Mouse (Mus musculus): ENCODE measurements around the gene Pdf. TPM values are rescaled to one million over a fixed set of nuclear protein-coding genes. Genes with fewer than 3 reads are reported as not detected.
"Not testable (repeated sequence)": the region's sequence is repeated elsewhere in the genome, so short reads cannot be mapped to it uniquely, and the experiment has no call there.

Pdf gene
- polyA plus RNA-seq, 2 experiments = 8.4 to 11.8 TPM

DNA sequence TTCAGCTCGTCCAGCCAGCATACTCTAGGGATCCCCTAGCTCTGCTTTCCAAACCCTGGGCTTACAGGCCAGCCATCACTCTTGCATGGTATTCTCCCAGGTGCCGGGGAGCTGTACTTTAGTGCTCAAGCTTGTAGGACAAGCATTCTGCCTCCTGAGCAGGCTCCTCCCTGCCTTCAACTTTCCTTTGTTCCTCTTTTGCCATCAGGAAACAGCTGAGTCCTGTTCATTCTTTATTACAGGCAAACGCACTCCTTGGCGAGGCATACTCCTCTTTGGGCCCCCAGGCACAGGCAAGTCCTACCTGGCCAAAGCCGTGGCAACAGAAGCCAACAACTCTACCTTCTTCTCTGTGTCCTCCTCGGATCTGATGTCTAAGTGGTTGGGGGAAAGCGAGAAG is 7.8 kb downstream of the Pdf start:
- Histone ChIP-seq H3K36me3 (replicated peaks; ENCODE audit: control insufficient read depth, insufficient read depth, low read depth) (peaks cover 43% of the 10 kb centered on the region), H3K27ac (no peak overlapping the region), H3K4me3 (ENCODE audit: insufficient read depth in 1 of 2, low read depth in 2 of 2, low read length in 2 of 2) (no peak overlapping the region), H3K4me2 (ENCODE audit: low read depth) (no peak overlapping the region), H3K4me1 (replicated peaks; ENCODE audit: control insufficient read depth in 2 of 2, insufficient read depth in 2 of 2, low read length in 1 of 2) (no peaks in the 10 kb centered on the region), H3K27me3 (ENCODE audit: control insufficient read depth, insufficient read depth, low read length) (no peaks in the 10 kb centered on the region), H3K9me3 (ENCODE audit: control insufficient read depth, low read length) (no peaks in the 10 kb centered on the region), H3K9ac (replicated peaks) (no peak overlapping the region)
- no peak for TF ChIP-seq CTCF (IDR thresholded peaks at IDR 0.05; ENCODE audit: low read depth)
- TF ChIP-seq EP300 (IDR thresholded peaks at IDR 0.05; ENCODE audit: low read depth) = no peak
- WGBS (ENCODE audit: insufficient replicate concordance) = 59% methylated on average over 7 of the region's 7 CpGs
- ATAC-seq (ENCODE audit: insufficient read depth) (no peak), DNase-seq (ENCODE audit: low read depth in 3 of 3, low spot score in 3 of 3) (no peak)

GRCm38 (mm10) chr8:107036626-107037025 is 11.8 kb downstream of the Pdf start:
- H3K9me3 ChIP-seq (ENCODE audit: control insufficient read depth, low read length) = no peaks in the 10 kb centered on the region
- H3K27me3 ChIP-seq (ENCODE audit: control insufficient read depth, insufficient read depth, low read length) = no peaks in the 10 kb centered on the region
- no peak for TF ChIP-seq EP300 (IDR thresholded peaks at IDR 0.05; ENCODE audit: low read depth)
- no peak for TF ChIP-seq CTCF (IDR thresholded peaks at IDR 0.05; ENCODE audit: low read depth)
- H3K9ac ChIP-seq (replicated peaks) = no peak overlapping the region
- peaks cover 5% of the 10 kb centered on the region for H3K36me3 ChIP-seq (replicated peaks; ENCODE audit: control insufficient read depth, insufficient read depth, low read depth)
- peaks cover 10 to 11% of the 10 kb centered on the region in 2 experiments for H3K4me1 ChIP-seq (replicated peaks; ENCODE audit: control insufficient read depth in 2 of 2, insufficient read depth in 2 of 2, low read length in 1 of 2)
- WGBS (ENCODE audit: insufficient replicate concordance) = 73% methylated on average over 8 of the region's 8 CpGs
- DNase-seq (ENCODE audit: low read depth in 3 of 3, low spot score in 3 of 3) (no peak), ATAC-seq (ENCODE audit: insufficient read depth) (no peak)
- no peak overlapping the region for H3K4me3 ChIP-seq (ENCODE audit: insufficient read depth in 1 of 2, low read depth in 2 of 2, low read length in 2 of 2)
- no peak overlapping the region for H3K4me2 ChIP-seq (ENCODE audit: low read depth)
- H3K27ac ChIP-seq = no peak overlapping the region

GRCm38 (mm10) chr8:107035641-107036040 is 12.8 kb downstream of the Pdf start:
- Histone ChIP-seq H3K9me3 (ENCODE audit: control insufficient read depth, low read length) (no peaks in the 10 kb centered on the region), H3K27me3 (ENCODE audit: control insufficient read depth, insufficient read depth, low read length) (no peaks in the 10 kb centered on the region), H3K36me3 (replicated peaks; ENCODE audit: control insufficient read depth, insufficient read depth, low read depth) (peaks cover 5% of the 10 kb centered on the region), H3K4me2 (ENCODE audit: low read depth) (no peak overlapping the region), H3K4me3 (ENCODE audit: insufficient read depth in 1 of 2, low read depth in 2 of 2, low read length in 2 of 2) (no peak overlapping the region), H3K27ac (no peak overlapping the region), H3K9ac (replicated peaks) (no peak overlapping the region), H3K4me1 (replicated peaks; ENCODE audit: control insufficient read depth in 2 of 2, insufficient read depth in 2 of 2, low read length in 1 of 2) (peaks cover 10 to 11% of the 10 kb centered on the region in 2 experiments)
- 74% methylated on average over 3 of the region's 3 CpGs for WGBS (ENCODE audit: insufficient replicate concordance)
- DNase-seq (ENCODE audit: low read depth in 3 of 3, low spot score in 3 of 3) (no peak), ATAC-seq (ENCODE audit: insufficient read depth) (no peak)
- TF ChIP-seq EP300 (IDR thresholded peaks at IDR 0.05; ENCODE audit: low read depth) = no peak
- TF ChIP-seq CTCF (IDR thresholded peaks at IDR 0.05; ENCODE audit: low read depth) = no peak

DNA sequence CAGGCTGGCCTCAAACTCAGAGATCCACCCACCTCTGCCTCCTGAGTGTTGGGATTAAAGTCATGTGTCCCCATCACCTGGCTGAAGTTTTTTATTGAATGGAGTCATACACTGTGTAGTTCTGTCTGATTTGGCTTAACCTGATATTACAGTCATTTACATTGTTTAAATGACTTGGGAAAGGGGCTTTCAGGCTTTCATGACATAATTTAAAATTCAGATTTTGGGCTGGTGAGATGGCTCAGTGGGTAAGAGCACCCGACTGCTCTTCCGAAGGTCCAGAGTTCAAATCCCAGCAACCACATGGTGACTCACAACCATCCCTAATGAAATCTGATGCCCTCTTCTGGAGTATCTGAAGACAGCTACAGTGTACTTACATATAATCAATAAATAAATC is 14.8 kb downstream of the Pdf start:
- not testable (repeated sequence) for H3K27me3 ChIP-seq (ENCODE audit: control insufficient read depth, insufficient read depth, low read length); H3K27ac ChIP-seq; H3K9ac ChIP-seq (replicated peaks); DNase-seq (ENCODE audit: low read depth in 3 of 3, low spot score in 3 of 3); H3K4me3 ChIP-seq (ENCODE audit: insufficient read depth in 1 of 2, low read depth in 2 of 2, low read length in 2 of 2); ATAC-seq (ENCODE audit: insufficient read depth); H3K4me2 ChIP-seq (ENCODE audit: low read depth); H3K9me3 ChIP-seq (ENCODE audit: control insufficient read depth, low read length); H3K36me3 ChIP-seq (replicated peaks; ENCODE audit: control insufficient read depth, insufficient read depth, low read depth)
- peaks cover 10 to 23% of the 10 kb centered on the region in 2 experiments for H3K4me1 ChIP-seq (replicated peaks; ENCODE audit: control insufficient read depth in 2 of 2, insufficient read depth in 2 of 2, low read length in 1 of 2)
- 84% methylated on average over 2 of the region's 2 CpGs for WGBS (ENCODE audit: insufficient replicate concordance)

DNA sequence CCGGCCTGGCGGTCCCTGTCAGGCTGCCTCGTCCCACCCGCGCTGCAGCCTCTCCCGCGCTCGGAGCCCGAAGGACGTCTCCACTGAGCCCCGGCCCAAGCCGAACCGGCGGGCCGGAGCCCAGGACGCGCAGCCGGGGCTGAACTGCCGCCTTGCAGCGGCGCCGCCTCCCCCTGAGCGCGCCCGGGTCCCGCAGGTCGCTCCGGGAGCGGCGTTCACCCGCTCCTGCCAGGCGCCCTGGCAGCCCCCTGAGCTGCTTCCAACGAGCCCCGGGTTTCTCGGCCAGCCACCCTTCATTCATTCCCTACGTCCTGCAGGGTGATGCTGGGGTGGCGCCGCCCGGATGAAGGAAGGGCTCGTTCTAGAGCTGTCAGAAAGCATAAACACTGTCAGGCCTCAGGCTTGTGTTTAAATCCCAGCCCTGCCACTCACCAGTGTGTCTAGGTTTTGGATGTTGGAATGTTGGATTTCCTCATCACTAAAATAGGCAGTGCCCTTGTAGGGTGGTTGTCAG is 16.8 kb downstream of the Pdf start:
- no peaks in the 10 kb centered on the region for H3K27me3 ChIP-seq (ENCODE audit: control insufficient read depth, insufficient read depth, low read length)
- peak overlapping the region; percentile 76 for H3K9ac ChIP-seq (replicated peaks)
- WGBS (ENCODE audit: insufficient replicate concordance) = under 1% methylated on average over 40 of the region's 40 CpGs
- DNase-seq (ENCODE audit: low read depth in 3 of 3, low spot score in 3 of 3) (no peak), ATAC-seq (ENCODE audit: insufficient read depth) (no peak)
- no peaks in the 10 kb centered on the region for H3K36me3 ChIP-seq (replicated peaks; ENCODE audit: control insufficient read depth, insufficient read depth, low read depth)
- H3K4me3 ChIP-seq (ENCODE audit: insufficient read depth in 1 of 2, low read depth in 2 of 2, low read length in 2 of 2) = peak overlapping the region; percentile 70 to 76
- TF ChIP-seq CTCF (IDR thresholded peaks at IDR 0.05; ENCODE audit: low read depth) = no peak
- no peak for TF ChIP-seq EP300 (IDR thresholded peaks at IDR 0.05; ENCODE audit: low read depth)
- H3K27ac ChIP-seq = peak overlapping the region; percentile 10; the same call in 1 of the 2 replicates
- peak overlapping the region; percentile 92 for H3K4me2 ChIP-seq (ENCODE audit: low read depth)
- peaks cover 10 to 25% of the 10 kb centered on the region in 2 experiments for H3K4me1 ChIP-seq (replicated peaks; ENCODE audit: control insufficient read depth in 2 of 2, insufficient read depth in 2 of 2, low read length in 1 of 2)
- no peaks in the 10 kb centered on the region for H3K9me3 ChIP-seq (ENCODE audit: control insufficient read depth, low read length)

All from liver, embryonic 14.5 days (tissue).